Mouse (Mus musculus) liver, adult (tissue): Measurements from ENCODE around the gene Nms.

ENCODE experiments used
- GATA4 ChIP-seq: IDR thresholded peaks from 2 replicates; pipeline ENCODE4 v1.6.1; 2014; ENCODE audit warnings: mild to moderate bottlenecking, low read length; ENCODE audit not compliant: insufficient replicate concordance

Nms gene

DNA sequence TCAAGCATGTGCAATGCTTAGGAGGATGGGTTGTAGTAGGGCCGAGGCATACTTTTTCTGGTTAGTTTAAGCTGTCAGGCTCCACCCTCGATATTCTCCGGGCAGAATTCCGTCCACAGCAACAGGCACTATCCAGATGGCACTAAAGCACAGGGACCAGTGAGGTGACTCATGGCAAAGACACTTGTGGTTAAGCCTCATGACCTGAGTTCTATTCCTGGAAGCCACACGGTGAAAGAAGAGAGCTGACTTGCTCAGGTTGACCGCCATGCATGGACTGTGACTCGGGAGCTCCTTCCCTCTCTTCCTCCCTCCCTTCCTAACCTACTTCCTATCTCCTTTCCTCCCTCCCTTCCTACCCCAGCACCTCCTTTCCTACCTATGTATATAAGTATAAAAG, 41.0 kb downstream of the Nms start:
- TF ChIP-seq GATA4 = no peak

DNA sequence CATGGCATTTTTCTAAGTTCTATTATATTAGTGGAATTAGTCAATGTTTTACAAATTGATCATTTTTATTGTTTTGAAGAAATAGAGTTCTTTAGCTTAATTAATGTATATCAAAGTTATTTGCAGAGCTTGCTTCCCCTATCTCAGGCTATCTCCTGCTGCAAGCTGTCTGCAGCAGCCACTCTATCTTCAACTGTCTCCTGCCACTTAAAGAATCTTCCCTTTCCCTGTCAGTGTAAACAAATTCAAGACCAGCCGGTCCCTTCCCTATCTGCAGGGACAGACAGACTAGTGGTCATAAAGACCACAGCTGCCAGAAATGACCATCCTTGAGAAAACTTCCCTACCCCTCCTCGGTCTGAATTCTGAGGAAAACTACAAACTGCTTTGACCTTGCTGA, 44.9 kb downstream of the Nms start:
- no peak for TF ChIP-seq GATA4

DNA sequence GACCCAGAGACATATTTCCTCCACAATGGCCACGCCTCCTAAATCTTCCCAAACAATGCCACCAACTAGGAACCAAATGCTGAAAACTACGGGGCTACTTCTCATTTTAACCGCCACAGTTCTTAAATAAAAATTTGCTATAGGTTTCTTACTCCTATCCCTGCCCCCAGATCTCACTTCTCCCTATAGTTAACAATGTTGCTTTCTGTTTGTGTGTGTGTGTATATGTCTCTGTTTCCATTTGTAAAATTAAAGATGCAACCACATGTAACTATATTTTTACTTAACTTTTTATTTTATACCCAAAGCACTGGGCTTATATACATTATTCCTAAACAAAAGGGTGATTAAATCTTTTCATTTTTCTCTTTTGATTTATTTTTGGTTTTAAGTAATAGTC, 46.4 kb downstream of the Nms start, which contains the start of gene Pdcl3:
Gene Pdcl3, plus strand, starts transcription at position 301 of the 400 bp plus-strand sequence.
- TF ChIP-seq GATA4 = no peak

DNA sequence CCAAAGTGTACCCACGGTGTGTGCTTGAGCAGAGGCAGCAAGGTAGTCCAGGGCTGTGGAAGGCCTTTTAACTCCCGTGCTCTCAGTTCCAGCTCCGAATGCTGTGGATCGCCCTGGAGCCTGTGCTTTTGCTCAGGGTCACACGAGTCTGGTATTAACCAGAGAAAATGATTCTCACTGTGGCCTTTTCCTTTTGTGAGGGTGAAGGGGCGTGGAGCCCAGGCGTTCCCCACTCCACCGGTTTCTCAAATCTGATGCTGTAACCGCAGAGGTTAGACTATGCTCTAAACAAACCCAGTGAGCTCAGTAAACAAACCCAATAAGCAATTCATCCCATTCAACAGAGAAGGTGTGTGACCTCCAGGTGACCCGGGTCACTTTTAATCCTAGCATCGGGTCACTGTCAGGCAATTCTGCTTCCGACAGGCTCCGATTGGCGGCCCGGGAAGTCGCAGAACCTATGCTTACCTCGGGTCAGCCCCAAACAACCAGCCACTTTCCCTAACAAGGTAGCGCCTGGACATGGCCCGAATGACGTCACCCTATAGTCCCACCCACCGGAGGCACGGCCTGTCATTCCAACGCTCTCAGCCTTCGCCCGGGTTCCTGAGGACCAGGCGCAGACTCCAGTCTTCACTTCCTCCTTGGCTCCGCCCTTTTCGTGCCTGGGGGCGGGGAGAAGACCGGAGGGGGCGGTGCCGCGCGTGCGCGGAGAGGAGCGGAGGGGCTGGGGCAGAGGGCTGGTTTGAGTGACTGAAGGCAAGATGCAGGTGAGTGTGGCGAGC, 48.3 kb downstream of the Nms start:
- TF ChIP-seq GATA4 = no peak

DNA sequence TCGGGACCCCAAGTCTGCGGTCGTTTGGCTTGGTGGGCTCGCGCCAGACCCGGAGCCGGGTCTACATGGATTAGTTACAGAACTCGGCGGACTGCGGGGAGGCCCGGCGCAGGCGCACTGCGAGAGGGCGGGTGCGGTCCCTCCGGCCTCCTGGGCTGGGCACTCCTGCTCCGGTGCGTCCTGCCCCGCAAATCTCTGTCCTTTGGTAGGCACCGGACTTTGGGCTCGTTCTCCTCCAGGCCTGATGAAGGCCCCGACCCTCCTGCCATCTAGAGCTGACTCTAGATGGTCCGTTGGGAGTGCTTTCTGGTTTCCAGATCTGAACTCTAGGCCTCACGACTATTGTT, 48.9 kb downstream of the Nms start:
- no peak for TF ChIP-seq GATA4

DNA sequence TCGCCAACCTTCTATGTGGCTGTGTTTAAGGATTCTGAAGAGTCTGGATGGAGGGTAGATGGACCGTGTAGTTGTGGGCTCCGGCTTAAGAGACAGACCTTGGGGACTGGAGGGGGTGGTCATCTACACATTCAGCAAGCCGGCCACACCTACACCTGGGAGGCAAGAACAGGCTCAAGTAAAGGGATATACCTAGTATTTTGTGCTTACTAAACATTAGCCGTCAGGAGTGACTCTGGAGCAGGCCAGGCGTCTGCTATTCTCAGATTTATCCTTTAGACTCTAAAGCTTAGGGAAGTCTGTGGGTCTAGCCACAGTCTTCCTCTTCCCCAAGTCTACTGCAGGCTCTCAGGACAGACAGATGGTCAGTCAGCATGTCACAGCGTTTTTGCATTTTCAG, 49.4 kb downstream of the Nms start:
- no peak for TF ChIP-seq GATA4

DNA sequence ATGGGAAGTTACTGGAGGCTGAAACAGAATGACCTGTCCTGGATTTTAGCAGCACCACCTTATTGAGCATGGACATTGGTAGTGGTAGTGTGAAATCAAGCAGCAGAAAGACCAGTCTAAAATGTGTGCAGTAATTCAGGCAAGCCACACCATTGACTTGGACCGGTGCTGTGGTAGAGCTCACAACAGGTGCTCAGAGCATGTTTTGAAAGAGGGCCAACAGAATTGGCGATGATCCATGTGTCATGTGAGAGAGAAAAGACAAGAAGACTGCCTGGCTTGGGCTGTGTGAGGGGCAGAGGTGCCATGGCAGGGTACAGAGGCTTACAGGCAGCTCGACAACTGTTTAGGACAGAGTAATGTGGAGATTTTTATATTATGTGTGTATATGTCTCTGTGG, 53.4 kb downstream of the Nms start:
- TF ChIP-seq GATA4 = no peak
